Mouse (Mus musculus) intestine, postnatal 0 days (tissue): ENCODE measurements at regions not wholly inside any gene's neighbourhood (a gene's known extent, or its start where the extent isn't known, plus 50 kb on each side); places are given as distances from the start of the nearest gene placed in this dataset.

Experiments
- ATAC-seq: fragments of 200-750 bp; cut with Nextera tagmentation; 2 replicates; pipeline ENCODE4 v1.8.0; 2017; ENCODE audit warnings: mild to moderate bottlenecking, moderate TSS enrichment, moderate library complexity
- H3K27ac ChIP-seq: fragments of 300-500 bp; sonication (generic); 2 replicates; pipeline ENCODE4 v1.5.1; 2014; ENCODE audit warnings: mild to moderate bottlenecking, low read depth, low read length, moderate library complexity
- H3K27me3 ChIP-seq: fragments of 300-500 bp; sonication (generic); replicated peaks from 2 replicates; pipeline ENCODE4 v1.6.1; 2014; ENCODE audit warnings: low read length, mixed read lengths; ENCODE audit not compliant: control insufficient read depth, insufficient read depth
- H3K36me3 ChIP-seq: fragments of 300-500 bp; sonication (generic); 2 replicates; pipeline ENCODE4 v1.6.1; 2014; ENCODE audit warnings: mild to moderate bottlenecking, moderate library complexity; ENCODE audit not compliant: control insufficient read depth, insufficient read depth
- H3K4me1 ChIP-seq: fragments of 300-500 bp; sonication (generic); replicated peaks from 2 replicates; pipeline ENCODE4 v1.6.1; 2014; ENCODE audit warnings: antibody characterized with exemption, low read length, mixed read lengths; ENCODE audit not compliant: control insufficient read depth, insufficient read depth
- H3K4me2 ChIP-seq: fragments of 300-500 bp; sonication (generic); replicated peaks from 2 replicates; pipeline ENCODE4 v1.6.1; 2014; ENCODE audit warnings: low read depth, mild to moderate bottlenecking, moderate library complexity
- H3K4me3 ChIP-seq: fragments of 300-500 bp; sonication (generic); 2 replicates; pipeline ENCODE4 v1.5.1; 2014; ENCODE audit warnings: low read depth, low read length
- H3K9ac ChIP-seq: fragments of 300-500 bp; sonication (generic); 2 replicates; pipeline ENCODE4 v1.6.1; 2014; ENCODE audit warnings: mild to moderate bottlenecking, low read depth, low read length
- H3K9me3 ChIP-seq: fragments of 300-500 bp; sonication (generic); 2 replicates; pipeline ENCODE4 v1.6.1; 2016; ENCODE audit warnings: mixed run types; ENCODE audit not compliant: control insufficient read depth
- CTCF ChIP-seq: sonication (generic); IDR thresholded peaks from 2 replicates; pipeline ENCODE4 v1.5.1; 2016; ENCODE audit warnings: low read depth, mild to moderate bottlenecking, control low read depth, antibody characterized with exemption, moderate library complexity
- WGBS: fragments of 180-500 bp; shearing (Covaris S2); extraction: QIAGEN DNeasy Blood & Tissue Kit; methylation state at CpG from one replicate; pipeline ENCODE4 v1.1.7; 2014; 5-methylcytosine and 5-hydroxymethylcytosine counted together

- Histone ChIP-seq H3K4me1 (peaks cover 4% of the 10 kb centered on the region; the same call in 1 of the 2 replicates), H3K36me3 (no peaks in the 10 kb centered on the region), H3K27me3 (peaks cover 80% of the 10 kb centered on the region), H3K9ac (no peak overlapping the region), H3K4me2 (no peak overlapping the region), H3K4me3 (no peak overlapping the region), H3K9me3 (no peaks in the 10 kb centered on the region), H3K27ac (no peak overlapping the region)
- no peak for TF ChIP-seq CTCF
- 24% methylated on average over 8 of the region's 8 CpGs for WGBS
- ATAC-seq, result no peak
These were observed 74.2 kb upstream of the Pax2 start for GRCm38 (mm10) chr19:44681675-44682074.

- no peak overlapping the region for H3K27ac ChIP-seq
- H3K9ac ChIP-seq, result no peak overlapping the region
- no peak overlapping the region for H3K4me3 ChIP-seq
- 5% methylated on average over 12 of the region's 12 CpGs for WGBS
- H3K27me3 ChIP-seq, result peaks cover 70% of the 10 kb centered on the region
- H3K4me2 ChIP-seq, result no peak overlapping the region
- H3K36me3 ChIP-seq, result no peaks in the 10 kb centered on the region
- peaks cover 4% of the 10 kb centered on the region; the same call in 1 of the 2 replicates for H3K4me1 ChIP-seq
- no peak for ATAC-seq
- TF ChIP-seq CTCF, result no peak
- no peaks in the 10 kb centered on the region for H3K9me3 ChIP-seq
These were observed 72.7 kb upstream of the Pax2 start for GRCm38 (mm10) chr19:44683191-44683590.

GRCm38 (mm10) chr19:44684061-44684514 lies 71.8 kb upstream of the Pax2 start:
- TF ChIP-seq CTCF, result peak; percentile 71
- H3K27ac ChIP-seq, result no peak overlapping the region
- under 1% methylated on average over 41 of the region's 48 CpGs for WGBS
- no peaks in the 10 kb centered on the region for H3K36me3 ChIP-seq
- ATAC-seq, result no peak
- H3K9ac ChIP-seq, result no peak overlapping the region
- H3K4me2 ChIP-seq, result peak overlapping the region; percentile 46
- H3K9me3 ChIP-seq, result no peaks in the 10 kb centered on the region
- H3K27me3 ChIP-seq, result peaks cover 65% of the 10 kb centered on the region
- peaks cover 4% of the 10 kb centered on the region; the same call in 1 of the 2 replicates for H3K4me1 ChIP-seq
- H3K4me3 ChIP-seq, result peak overlapping the region; percentile 17; the same call in 1 of the 2 replicates

- 29% methylated on average over 7 of the region's 7 CpGs for WGBS
- H3K9ac ChIP-seq, result no peak overlapping the region
- H3K27ac ChIP-seq, result no peak overlapping the region
- no peaks in the 10 kb centered on the region for H3K9me3 ChIP-seq
- ATAC-seq, result no peak
- H3K4me2 ChIP-seq, result no peak overlapping the region
- H3K4me3 ChIP-seq, result no peak overlapping the region
- peaks cover 4% of the 10 kb centered on the region; the same call in 1 of the 2 replicates for H3K4me1 ChIP-seq
- TF ChIP-seq CTCF, result no peak
- H3K36me3 ChIP-seq, result no peaks in the 10 kb centered on the region
- peaks cover 56% of the 10 kb centered on the region for H3K27me3 ChIP-seq
These were observed 69.8 kb upstream of the Pax2 start for GRCm38 (mm10) chr19:44686061-44686460.

- no peak overlapping the region for H3K9ac ChIP-seq
- H3K36me3 ChIP-seq, result no peaks in the 10 kb centered on the region
- H3K9me3 ChIP-seq, result no peaks in the 10 kb centered on the region
- peaks cover 23% of the 10 kb centered on the region for H3K27me3 ChIP-seq
- WGBS, result under 1% methylated on average over 17 of the region's 17 CpGs
- H3K27ac ChIP-seq, result no peak overlapping the region
- TF ChIP-seq CTCF, result no peak
- no peak overlapping the region for H3K4me2 ChIP-seq
- no peaks in the 10 kb centered on the region for H3K4me1 ChIP-seq
- no peak for ATAC-seq
- no peak overlapping the region for H3K4me3 ChIP-seq
These were observed 63.4 kb upstream of the Pax2 start for GRCm38 (mm10) chr19:44692396-44692795.

GRCm38 (mm10) chr19:44692816-44693215 lies 63.0 kb upstream of the Pax2 start:
- H3K4me1 ChIP-seq, result no peaks in the 10 kb centered on the region
- WGBS, result 4% methylated on average over 16 of the region's 16 CpGs
- H3K4me3 ChIP-seq, result no peak overlapping the region
- no peak overlapping the region for H3K4me2 ChIP-seq
- no peak overlapping the region for H3K9ac ChIP-seq
- TF ChIP-seq CTCF, result no peak
- no peaks in the 10 kb centered on the region for H3K9me3 ChIP-seq
- no peaks in the 10 kb centered on the region for H3K36me3 ChIP-seq
- ATAC-seq, result no peak
- no peak overlapping the region for H3K27ac ChIP-seq
- peaks cover 24% of the 10 kb centered on the region for H3K27me3 ChIP-seq

- H3K27me3 ChIP-seq, result peaks cover 40% of the 10 kb centered on the region
- H3K36me3 ChIP-seq, result no peaks in the 10 kb centered on the region
- TF ChIP-seq CTCF, result no peak
- H3K4me3 ChIP-seq, result no peak overlapping the region
- H3K4me2 ChIP-seq, result no peak overlapping the region
- H3K9ac ChIP-seq, result no peak overlapping the region
- H3K27ac ChIP-seq, result no peak overlapping the region
- 14% methylated on average over 3 of the region's 3 CpGs for WGBS
- no peak for ATAC-seq
- H3K4me1 ChIP-seq, result no peaks in the 10 kb centered on the region
- no peaks in the 10 kb centered on the region for H3K9me3 ChIP-seq
These were observed 60.5 kb upstream of the Pax2 start for GRCm38 (mm10) chr19:44695331-44695730.
